15 mouse cellular contexts compared by ENCODE assay signal in the genomic region with DNA sequence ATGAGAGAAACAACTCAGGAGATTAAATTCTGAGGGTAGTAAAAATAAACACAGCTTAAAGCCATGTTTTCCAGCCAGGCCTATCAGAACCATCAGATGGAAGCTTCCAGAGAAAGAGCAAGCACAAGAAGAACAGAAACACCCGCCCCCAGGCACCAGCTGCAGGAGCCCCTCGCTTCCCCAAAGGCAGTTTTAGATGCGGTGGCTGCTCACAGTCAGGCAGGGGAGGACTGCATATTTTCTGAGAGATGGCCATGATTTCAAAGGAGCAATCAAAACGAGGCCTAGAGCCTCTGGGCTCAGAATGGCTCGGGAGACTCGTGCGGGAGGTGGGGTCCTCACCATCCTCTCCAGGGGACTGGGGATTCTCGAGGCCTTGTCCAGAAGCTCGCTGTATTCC. TPM values are rescaled to one million over a fixed set of nuclear protein-coding genes. Genes with fewer than 3 reads are reported as not detected.
A peak's percentile ranks its signal among the peaks of the same experiment; 100 is the strongest.
DNase-seq lines count a peak whose midpoint lies in the region; ATAC-seq and TF ChIP-seq lines count a peak whose summit lies in the region.
"Had no signal": no experiment of that assay in that cellular context is flagged by ENCODE, and none has a peak within 500 bp of the region (broad histone marks: within the 10 kb centered on the region; RNA-seq: fewer than 3 reads in every experiment).

No protein-coding gene starts in this region.

- peak; percentile 89 for DNase-seq in brain, adult 2 months (ENCODE audit: low read depth, low spot score)
- DNase-seq in layer of hippocampus, adult 8-10 months (ENCODE audit: low spot score in 2 of 2), result peak; percentile 59 to 64
- DNase-seq in hindbrain, embryonic 11.5 days (ENCODE audit: low spot score), result no peak
- DNase-seq in kidney, adult 2 months, result no peak
- no peak for DNase-seq in yolk sac, embryonic 10.5 days (ENCODE audit: low spot score)
- DNase-seq: adrenal gland, adult 8-10 months; cerebellum, adult 18-20 months; lung, embryonic 14.5 days; thymus, adult 18-20 months had no signal

- H3K27me3 ChIP-seq in E14TG2a.4 (ENCODE audit: insufficient read depth, low read length), result peaks cover 10% of the 10 kb centered on the region; the same call in 1 of the 2 replicates
- no peaks in the 10 kb centered on the region for H3K27me3 ChIP-seq in midbrain, embryonic 15.5 days (replicated peaks)
- no peaks in the 10 kb centered on the region for H3K27me3 ChIP-seq in hindbrain, embryonic 11.5 days (ENCODE audit: control insufficient read depth, insufficient read depth, low read length)
- no peaks in the 10 kb centered on the region for H3K27me3 ChIP-seq in kidney, adult 2 months (replicated peaks; ENCODE audit: control insufficient read depth, insufficient read depth, low read length)

- H3K9ac ChIP-seq in midbrain, embryonic 15.5 days, result no peak overlapping the region
- no peak overlapping the region for H3K9ac ChIP-seq in hindbrain, embryonic 11.5 days (ENCODE audit: low read depth, low read length)
- H3K9ac ChIP-seq: lung, embryonic 14.5 days had no signal

- WGBS in midbrain, embryonic 15.5 days, result 52% methylated on average over 9 of the region's 9 CpGs
- WGBS in hindbrain, embryonic 11.5 days, result 71% methylated on average over 9 of the region's 9 CpGs
- 72% methylated on average over 9 of the region's 9 CpGs for WGBS in kidney, adult 2 months

- H3K4me3 ChIP-seq in E14TG2a.4 (replicated peaks; ENCODE audit: low read length), result peak overlapping the region; percentile 17; the same call in 1 of the 2 replicates
- no peak overlapping the region for H3K4me3 ChIP-seq in midbrain, embryonic 15.5 days
- H3K4me3 ChIP-seq in hindbrain, embryonic 11.5 days (ENCODE audit: low read depth, low read length), result no peak overlapping the region
- H3K4me3 ChIP-seq in kidney, adult 2 months (ENCODE audit: insufficient read depth, low read depth, low read length), result no peak overlapping the region
- H3K4me3 ChIP-seq: forebrain, embryonic 10.5 days had no signal

- H3K27ac ChIP-seq in midbrain, embryonic 15.5 days, result 0 out of 2 replicates have a peak overlapping the region, but pooled peaks have one; percentile 29
- H3K27ac ChIP-seq in hindbrain, embryonic 11.5 days (ENCODE audit: low read depth, low read length), result no peak overlapping the region
- no peak overlapping the region for H3K27ac ChIP-seq in kidney, adult 2 months (ENCODE audit: insufficient read depth, low read depth, low read length)
- H3K27ac ChIP-seq: forebrain, embryonic 10.5 days; hindbrain, postnatal 0 days had no signal

- ATAC-seq in midbrain, embryonic 15.5 days (replicated peaks), result no peak
- no peak for ATAC-seq in hindbrain, embryonic 11.5 days (ENCODE audit: low FRiP score)
- ATAC-seq: hindbrain, postnatal 0 days had no signal

- TF ChIP-seq POLR2A in kidney, adult 2 months (IDR thresholded peaks at IDR 0.05; ENCODE audit: low read depth, low read length), result no peak

- H3K36me3 ChIP-seq in E14TG2a.4 (ENCODE audit: insufficient read depth, low read length), result no peaks in the 10 kb centered on the region
- no peaks in the 10 kb centered on the region for H3K36me3 ChIP-seq in midbrain, embryonic 15.5 days (replicated peaks)
- no peaks in the 10 kb centered on the region for H3K36me3 ChIP-seq in hindbrain, embryonic 11.5 days (ENCODE audit: control insufficient read depth, insufficient read depth, low read length)
- H3K36me3 ChIP-seq in kidney, adult 2 months (ENCODE audit: control insufficient read depth, insufficient read depth, low read length), result no peaks in the 10 kb centered on the region; the same call in 1 of the 2 replicates
- H3K36me3 ChIP-seq: forebrain, embryonic 10.5 days; G1E had no signal

- TF ChIP-seq CTCF in E14TG2a.4 (conservative IDR thresholded peaks at IDR 0.05; ENCODE audit: low read length), result no peak
- no peak for TF ChIP-seq CTCF in kidney, adult 2 months (conservative IDR thresholded peaks at IDR 0.05; ENCODE audit: insufficient read depth, insufficient read length, low read depth, low read length)

- H3K9me3 ChIP-seq in E14TG2a.4 (ENCODE audit: low read length), result no peaks in the 10 kb centered on the region
- no peaks in the 10 kb centered on the region for H3K9me3 ChIP-seq in midbrain, embryonic 15.5 days
- H3K9me3 ChIP-seq in hindbrain, embryonic 11.5 days (ENCODE audit: control insufficient read depth, low read length), result no peaks in the 10 kb centered on the region
- H3K9me3 ChIP-seq: forebrain, embryonic 10.5 days; G1E had no signal

- H3K4me2 ChIP-seq in midbrain, embryonic 15.5 days, result no peak overlapping the region
- no peak overlapping the region for H3K4me2 ChIP-seq in hindbrain, embryonic 11.5 days (replicated peaks; ENCODE audit: low read depth, low read length)
- H3K4me2 ChIP-seq: heart, embryonic 11.5 days; lung, embryonic 14.5 days had no signal

- H3K4me1 ChIP-seq in E14TG2a.4 (replicated peaks; ENCODE audit: low read depth, low read length), result peaks cover 58% of the 10 kb centered on the region
- H3K4me1 ChIP-seq in midbrain, embryonic 15.5 days, result peaks cover 15% of the 10 kb centered on the region
- no peaks in the 10 kb centered on the region for H3K4me1 ChIP-seq in hindbrain, embryonic 11.5 days (replicated peaks; ENCODE audit: control insufficient read depth, insufficient read depth, low read length)
- no peaks in the 10 kb centered on the region for H3K4me1 ChIP-seq in kidney, adult 2 months (ENCODE audit: control insufficient read depth, insufficient read depth, low read length)

RNA-seq across cellular contexts. Expression of a gene that starts 59.0 kb away (rescaled TPM):
- total RNA-seq in layer of hippocampus, adult 8-10 months (2022), result 10 to 100 TPM; 10.1 to 13.6 (median 10.9) TPM
- 78.0 and 85.3 TPM in 2 replicates for polyA plus RNA-seq in midbrain, embryonic 15.5 days (2015; fragmentation: Nextera tagmentation; extraction: Ambion mirVana)
- polyA plus RNA-seq in hindbrain, embryonic 11.5 days (2014; fragmentation: Nextera tagmentation; extraction: Ambion mirVana), result 55.0 TPM in 2 replicates
- polyA plus RNA-seq in kidney, adult 2 months (2012; rRNA removed), result 4.5 and 5.4 TPM in 2 replicates

Comparison
In these comparisons a context has a peak if more than half of its experiments do, and no peak if none do; other contexts are left out.
1. DNase-seq: peak in brain, adult 2 months (single experiment) and layer of hippocampus, adult 8-10 months (2 of 2); none in hindbrain, embryonic 11.5 days (single experiment), kidney, adult 2 months (single experiment) and yolk sac, embryonic 10.5 days (single experiment).